Mouse (Mus musculus) CD4-positive helper T cell, adult 2 months (primary cell): ENCODE measurements around the gene Tbcb.
"Not testable (repeated sequence)": the region's sequence is repeated elsewhere in the genome, so short reads cannot be mapped to it uniquely, and the experiment has no call there.

Experiments used
- DNase-seq: peaks from one replicate; pipeline ENCODE4 v3.0.0-alpha.2; 2012; ENCODE audit warnings: low read depth, missing footprints, low spot score

The Tbcb gene

GRCm38 (mm10) chr7:30194101-30194831 is 37.8 kb downstream of the Tbcb start:
- no peak for DNase-seq

GRCm38 (mm10) chr7:30193581-30194100 is 38.4 kb downstream of the Tbcb start:
- DNase-seq: peak; percentile 85

GRCm38 (mm10) chr7:30193013-30193412 is 39.1 kb downstream of the Tbcb start:
- no peak for DNase-seq

- DNase-seq: no peak
Observed at GRCm38 (mm10) chr7:30192088-30192487, 40.0 kb downstream of the Tbcb start.

- no peak for DNase-seq
Observed at GRCm38 (mm10) chr7:30189116-30189491, 43.0 kb downstream of the Tbcb start.

GRCm38 (mm10) chr7:30188344-30189115 is 43.5 kb downstream of the Tbcb start:
- no peak for DNase-seq

GRCm38 (mm10) chr7:30184641-30185348 is 47.3 kb downstream of the Tbcb start:
- no peak for DNase-seq

GRCm38 (mm10) chr7:30183879-30184289 is 48.2 kb downstream of the Tbcb start, which contains the start of gene Cox7a1:
Gene Cox7a1, plus strand, starts transcription at chr7:30184144.
- DNase-seq: peak; percentile 84

GRCm38 (mm10) chr7:30183189-30183588 is 48.9 kb downstream of the Tbcb start:
- DNase-seq: not testable (repeated sequence)

- DNase-seq: not testable (repeated sequence)
Observed at GRCm38 (mm10) chr7:30181929-30182328, 50.1 kb downstream of the Tbcb start.

- peak; percentile 79 for DNase-seq
Observed at GRCm38 (mm10) chr7:30181308-30181707, 50.8 kb downstream of the Tbcb start.

GRCm38 (mm10) chr7:30178256-30178655 is 53.8 kb downstream of the Tbcb start:
- no peak for DNase-seq

- DNase-seq: peak; percentile 30
Observed at GRCm38 (mm10) chr7:30176474-30176873, 55.6 kb downstream of the Tbcb start.
